Mouse (Mus musculus): ENCODE measurements at regions not wholly inside any gene's neighbourhood (a gene's known extent, or its start where the extent isn't known, plus 50 kb on each side); places are given as distances from the start of the nearest gene placed in this dataset.
"Not testable (repeated sequence)": the region's sequence is repeated elsewhere in the genome, so short reads cannot be mapped to it uniquely, and the experiment has no call there.

DNA sequence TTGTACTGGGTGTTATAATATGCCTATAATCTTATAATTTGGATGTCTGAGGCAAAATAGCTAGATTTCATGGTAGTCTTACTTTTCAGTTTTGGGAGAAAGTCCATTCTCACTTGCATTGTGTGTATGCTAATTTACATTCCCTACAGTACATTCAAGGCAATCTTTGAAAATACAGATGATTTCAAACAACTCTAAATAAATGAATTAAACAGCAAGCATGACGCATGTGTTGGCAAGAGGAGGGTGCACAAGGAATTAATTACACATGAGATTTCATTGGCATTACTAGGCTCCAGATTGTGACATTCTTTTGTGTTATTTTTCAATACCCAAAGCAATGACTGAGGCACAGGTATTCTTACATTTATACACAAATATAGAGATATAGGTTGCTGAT lies 495.2 kb upstream of the Cypt12 start:
- DNase-seq (ENCODE audit: low spot score in 2 of 2) = no peak

DNA sequence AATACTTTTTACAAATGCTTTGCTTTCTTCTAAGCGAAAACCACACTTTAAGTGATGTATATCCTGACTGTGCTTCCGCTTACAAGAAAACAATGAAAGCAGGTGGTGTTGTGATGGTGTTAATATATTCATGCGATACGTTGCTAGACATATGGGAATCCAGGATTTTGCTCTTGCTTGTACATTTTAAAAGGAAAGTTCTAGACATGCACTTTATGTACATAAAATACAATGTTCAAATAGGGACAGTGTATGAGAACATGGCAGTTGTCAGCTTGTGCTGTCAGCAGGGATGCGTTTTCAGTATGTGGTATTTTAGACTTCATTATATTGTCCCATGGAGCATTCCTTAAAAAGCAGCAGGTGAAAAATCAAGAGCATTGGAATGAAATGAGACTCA lies 487.7 kb upstream of the Cypt12 start:
- no peak for DNase-seq (ENCODE audit: low spot score in 2 of 2)

DNA sequence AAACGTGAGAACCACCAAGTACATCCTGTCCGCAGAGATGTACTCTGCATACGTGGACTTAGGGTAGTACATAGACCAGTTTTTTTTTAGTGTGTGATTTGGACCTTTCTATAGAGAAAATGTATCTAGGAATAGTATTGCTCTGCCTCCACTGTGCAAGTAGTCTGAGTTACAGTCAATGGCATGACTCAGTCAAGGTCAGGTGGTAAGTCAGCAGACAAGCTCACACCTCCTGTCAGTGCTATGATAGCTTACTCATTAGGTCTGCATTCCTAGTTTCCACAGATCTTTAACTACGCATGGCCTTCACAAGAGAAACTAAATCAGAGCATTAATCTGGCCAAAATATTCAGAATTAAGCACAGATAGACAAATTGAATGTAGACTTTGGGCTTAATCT lies 486.8 kb upstream of the Cypt12 start:
- no peak for DNase-seq (ENCODE audit: low spot score in 2 of 2)

DNA sequence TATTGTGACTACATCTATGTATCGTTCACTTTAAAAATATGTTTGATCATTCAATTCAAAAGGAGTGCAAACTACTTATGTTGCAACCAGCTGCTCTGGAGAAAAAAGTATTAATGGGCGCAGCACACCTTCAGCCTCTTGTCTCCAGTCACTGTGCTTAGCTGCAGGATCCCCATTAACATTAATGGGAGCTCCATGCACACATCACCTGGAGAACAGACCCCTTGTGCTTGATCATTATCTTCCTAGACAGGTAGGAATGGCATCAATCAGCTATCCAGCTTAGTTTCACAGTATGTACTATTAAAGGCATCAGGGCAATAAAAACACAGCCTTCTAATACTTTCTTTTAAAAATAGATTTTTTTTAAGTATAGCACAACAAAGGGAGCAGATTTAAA lies 474.4 kb upstream of the Cypt12 start:
- no peak for DNase-seq (ENCODE audit: low spot score in 2 of 2)

DNA sequence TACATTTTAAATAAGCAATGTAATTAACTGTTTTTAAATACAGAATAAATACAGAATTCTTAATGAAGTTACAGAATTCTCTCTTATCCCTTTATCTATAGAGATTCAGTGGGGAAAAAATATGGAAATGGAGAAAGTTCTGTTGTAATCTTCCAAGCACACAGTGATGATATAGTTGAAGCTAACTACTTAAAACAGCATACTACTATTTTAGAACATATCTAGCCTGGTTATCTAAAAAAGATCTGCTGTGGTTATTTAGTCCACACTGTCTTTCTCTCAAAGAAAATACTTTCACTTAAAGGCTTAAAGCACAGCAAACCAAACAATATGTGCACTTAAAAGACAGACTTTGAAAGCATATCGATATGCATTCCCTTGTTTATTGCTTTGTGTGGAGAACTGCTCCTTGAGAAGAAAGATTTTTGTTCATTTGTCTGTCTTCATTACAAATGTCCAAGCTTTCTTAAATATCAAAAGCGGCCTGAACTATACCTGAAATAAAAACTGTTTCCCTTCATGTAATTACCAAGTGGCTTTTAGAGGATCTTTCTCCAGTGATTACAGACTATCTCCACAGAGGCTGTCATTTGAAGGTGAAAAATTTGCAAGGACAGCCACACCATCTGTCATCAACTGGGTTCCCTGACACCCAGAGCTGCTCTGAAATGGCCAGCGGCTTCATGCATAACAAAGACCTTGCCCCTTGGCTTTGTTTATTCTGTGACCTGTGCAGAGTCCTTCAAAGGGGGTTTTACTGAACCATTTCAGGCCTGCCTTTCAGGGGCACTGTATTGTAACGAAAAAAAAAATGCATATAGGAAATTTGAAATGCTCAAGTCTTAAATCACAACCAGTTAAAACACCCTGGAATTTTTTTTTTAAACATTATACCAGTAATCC lies 458.7 kb upstream of the Cypt12 start:
- no peak for DNase-seq (ENCODE audit: low spot score in 2 of 2)

DNA sequence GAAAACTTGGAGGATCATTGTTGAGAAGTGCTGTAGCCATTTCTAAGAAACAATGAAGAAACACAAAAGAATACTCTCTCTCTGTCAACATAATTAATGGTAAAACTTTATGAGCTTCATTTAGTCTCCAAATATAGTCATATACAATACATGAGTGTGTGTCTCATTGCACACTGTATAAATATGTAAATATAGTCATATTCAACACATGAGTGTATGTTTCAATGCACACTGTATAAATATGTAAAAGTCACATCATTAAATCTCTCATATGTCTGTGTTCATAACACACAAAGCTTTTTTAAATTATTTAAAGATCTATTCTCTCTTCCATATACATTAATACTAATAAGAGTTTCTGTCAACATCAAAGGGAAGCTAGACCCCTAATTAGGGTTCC lies 457.6 kb upstream of the Cypt12 start:
- DNase-seq (ENCODE audit: low spot score in 2 of 2) = no peak

DNA sequence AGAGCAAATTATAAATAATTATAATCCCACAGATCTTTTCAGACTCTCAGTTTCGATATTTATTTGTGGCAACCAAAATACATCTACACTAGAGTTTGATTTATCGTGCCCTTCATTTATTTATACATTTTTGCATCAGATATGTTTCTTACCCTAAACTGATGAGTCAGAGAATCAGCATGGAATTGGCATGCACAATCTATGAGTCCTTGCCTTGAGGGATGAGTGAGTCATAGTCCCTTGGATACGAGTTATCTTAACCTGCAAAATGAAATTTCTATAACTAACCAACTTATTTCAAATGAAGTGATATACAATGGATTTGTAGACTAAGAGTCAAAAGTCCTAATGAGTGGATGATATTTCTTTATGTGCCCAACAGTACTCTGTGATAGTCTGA lies 449.9 kb upstream of the Cypt12 start:
- no peak for DNase-seq (ENCODE audit: low spot score in 2 of 2)

DNA sequence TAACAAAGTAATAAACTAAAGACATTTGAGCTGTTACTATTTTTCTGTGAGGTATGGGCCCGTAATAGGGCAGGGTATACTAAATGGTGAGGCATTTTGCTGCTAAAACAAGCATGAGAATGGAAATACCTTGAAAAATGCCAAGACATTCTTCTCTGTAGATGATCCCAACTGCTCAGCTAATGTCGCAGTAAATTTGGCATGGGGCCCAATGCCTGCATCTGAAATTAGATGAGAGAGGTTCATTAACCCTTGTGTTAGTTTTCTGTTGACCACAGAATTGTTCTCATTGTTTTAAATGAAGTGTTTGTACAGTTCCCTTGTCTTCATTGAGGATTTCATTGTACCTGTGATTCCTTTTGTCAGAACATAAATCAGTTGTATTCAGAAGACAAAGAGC lies 446.7 kb upstream of the Cypt12 start:
- no peak for DNase-seq (ENCODE audit: low spot score in 2 of 2)

DNA sequence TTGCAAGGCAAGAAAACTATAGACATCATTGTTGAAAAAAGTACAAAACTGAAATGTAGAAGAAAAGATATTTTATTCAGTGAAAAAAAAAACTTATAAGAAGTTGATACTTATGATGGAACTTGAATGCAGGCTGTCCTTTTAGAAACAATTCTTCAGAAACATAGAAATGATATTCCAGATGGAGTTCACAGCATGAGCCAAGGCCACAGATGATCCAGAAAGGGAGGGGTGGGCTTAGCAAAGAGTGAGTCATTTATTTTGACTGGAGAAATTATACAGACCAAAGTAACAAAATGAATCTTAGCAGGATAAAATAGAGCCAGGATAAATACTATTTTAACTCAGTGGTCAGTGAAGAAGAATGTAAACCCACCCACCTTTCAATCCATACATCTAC lies 406.9 kb upstream of the Cypt12 start:
- no peak for DNase-seq (ENCODE audit: low spot score in 2 of 2)

DNA sequence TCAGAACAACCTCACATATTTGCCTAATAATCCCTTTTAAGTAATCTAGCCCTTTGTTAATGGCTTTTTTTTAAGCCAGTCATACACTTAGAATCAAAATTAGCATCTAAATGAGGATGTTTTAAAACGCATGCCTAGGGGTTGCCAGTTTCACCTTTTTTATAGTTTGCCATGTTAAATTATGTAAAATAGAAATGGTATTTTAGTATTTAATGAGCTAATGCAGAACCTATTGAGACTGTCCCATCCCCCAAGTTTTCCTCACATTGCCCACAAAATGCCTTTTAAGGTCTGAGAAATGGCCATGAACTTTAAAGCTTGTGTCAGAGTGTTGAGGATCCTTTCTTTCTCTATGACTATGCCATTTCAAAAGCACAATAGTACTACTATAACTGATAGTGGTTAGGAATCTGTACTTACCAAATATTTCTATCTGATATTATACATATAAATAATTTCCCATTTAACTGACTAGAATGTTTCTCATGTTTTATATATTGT lies 400.6 kb upstream of the Cypt12 start:
- DNase-seq (ENCODE audit: low spot score in 2 of 2) = no peak

DNA sequence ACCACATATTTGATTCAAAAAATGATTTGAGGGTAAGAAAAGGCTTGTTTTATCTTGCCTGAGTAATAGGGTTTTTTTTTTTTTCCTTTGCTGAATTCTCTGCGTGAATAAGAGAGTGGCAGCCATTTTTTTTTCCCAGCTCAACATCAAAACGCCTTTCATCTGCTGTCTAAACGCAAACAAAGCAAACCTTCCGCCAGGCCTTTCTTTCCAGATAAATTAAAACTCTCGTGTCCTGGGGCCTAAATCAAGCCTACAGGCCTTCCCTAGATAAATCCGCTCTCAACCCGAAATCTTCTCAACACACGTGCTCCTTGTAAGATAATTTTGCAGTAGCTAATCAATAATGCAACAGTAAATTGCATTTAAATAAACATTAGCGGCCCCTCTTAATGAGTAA lies 365.7 kb upstream of the Cypt12 start:
- DNase-seq (ENCODE audit: low spot score in 2 of 2) = no peak

DNA sequence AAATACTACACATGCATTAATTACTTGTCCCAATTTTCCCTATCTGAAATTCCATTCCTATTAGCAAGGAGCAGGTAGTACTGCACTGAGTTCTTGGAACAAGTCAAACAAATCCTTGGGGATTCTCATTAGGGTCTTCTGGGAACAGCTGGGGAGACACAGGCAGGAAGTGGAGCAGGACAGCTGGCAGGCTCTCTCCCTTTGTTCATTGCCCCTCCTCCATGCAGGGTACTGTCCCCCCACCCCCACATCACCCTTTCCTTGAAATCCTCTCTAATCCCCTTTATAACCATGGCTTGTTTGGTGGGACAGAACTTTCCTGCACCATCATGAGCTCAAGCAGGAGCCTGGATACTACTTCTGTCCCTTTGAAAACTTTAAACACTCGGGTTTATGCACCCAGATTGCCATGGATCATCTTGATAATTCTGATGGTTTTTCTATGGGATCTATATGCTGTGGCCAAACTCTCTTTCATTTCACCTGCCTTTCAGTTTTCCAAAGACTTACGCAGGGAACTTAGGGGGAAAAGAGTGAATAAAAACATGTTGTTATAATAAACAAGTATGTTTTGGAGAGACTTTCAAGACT lies 358.2 kb upstream of the Cypt12 start:
- no peak for DNase-seq (ENCODE audit: low spot score in 2 of 2)

DNA sequence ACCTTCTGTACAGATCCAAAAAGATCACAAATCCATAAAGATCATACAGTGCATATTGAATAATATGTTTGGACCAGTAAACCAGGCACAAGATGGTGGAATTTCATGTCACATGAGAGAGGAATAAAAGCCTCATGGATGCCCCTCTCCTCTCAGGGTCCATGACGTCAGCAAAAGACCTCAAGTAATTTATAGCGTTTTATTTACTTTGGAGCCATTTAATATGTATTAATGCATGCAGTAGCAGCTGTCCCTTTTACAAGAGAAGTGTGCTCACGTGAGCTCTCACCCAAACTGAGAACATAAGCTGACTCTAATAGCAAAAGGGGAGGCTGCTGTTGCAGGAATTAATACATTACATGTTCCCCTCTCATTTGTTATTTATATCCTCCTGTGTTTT lies 355.7 kb upstream of the Cypt12 start:
- no peak for DNase-seq (ENCODE audit: low spot score in 2 of 2)

DNA sequence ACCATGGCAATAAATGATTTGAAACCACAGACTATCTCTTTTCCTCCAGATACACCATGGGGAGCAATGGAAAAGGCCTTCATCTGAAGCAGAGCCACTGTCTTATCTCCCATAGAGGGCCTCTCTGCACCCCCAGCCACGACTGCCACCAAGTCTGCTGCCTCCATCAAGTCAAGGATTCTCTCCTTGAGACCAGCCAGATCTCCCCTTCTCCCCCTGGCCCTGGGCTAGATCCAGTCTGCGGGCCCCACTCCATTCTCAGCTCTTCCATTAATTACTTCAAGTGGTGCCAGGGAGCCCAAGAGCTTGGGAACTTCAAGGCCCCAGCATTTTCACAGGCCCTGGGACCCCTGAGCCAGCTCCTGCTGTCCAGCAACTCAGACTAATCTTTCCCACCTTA lies 351.8 kb upstream of the Cypt12 start:
- DNase-seq (ENCODE audit: low spot score in 2 of 2) = no peak

DNA sequence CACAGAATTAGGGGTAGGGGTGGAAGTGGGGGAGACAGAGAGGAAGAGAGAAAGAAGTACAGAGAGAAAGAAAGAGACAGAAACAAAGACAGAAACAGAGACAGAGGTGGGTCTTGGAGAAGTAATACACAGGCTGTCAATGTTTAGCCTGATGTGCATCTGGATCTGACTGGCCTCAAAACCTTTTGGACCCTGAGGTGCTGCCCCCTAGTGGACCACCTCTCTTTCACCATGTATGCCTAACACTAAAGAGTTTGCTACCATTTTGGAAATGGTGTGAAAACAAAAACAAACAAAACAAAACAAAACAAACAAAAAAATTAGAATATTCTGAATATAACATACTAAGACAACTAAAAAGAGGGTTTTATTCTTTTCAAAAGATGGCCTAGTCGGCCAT lies 334.7 kb upstream of the Cypt12 start:
- no peak for DNase-seq (ENCODE audit: low spot score in 2 of 2)

DNA sequence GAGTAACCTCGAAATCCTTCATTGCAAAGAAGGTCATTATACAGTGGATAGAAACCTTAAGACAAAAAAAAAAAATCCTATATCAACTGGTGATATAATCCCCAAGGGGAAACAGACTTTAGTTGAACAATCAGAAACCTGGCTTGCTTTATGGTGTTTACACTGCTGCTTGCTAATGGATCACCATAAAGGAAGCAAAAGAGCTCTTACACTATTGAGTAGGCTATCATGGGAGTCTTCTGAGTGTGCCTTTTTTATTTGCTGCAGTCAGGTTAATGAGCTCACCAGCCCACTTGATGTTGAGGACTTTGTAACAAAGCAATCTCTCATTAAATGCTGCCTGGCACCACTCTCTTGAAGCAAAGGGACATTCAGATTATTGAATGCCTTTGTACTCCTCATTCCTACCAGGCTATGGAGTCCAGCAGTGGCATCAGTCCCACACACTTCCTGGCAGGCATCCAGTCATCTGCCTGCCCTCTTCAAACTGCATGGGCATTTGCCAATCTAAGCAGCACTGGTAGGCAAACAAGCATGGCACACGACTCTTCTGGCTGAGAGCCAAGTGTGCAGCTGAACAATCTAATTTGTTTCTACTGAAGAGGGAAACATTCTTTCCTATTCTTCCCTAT lies 331.7 kb upstream of the Cypt12 start:
- DNase-seq (ENCODE audit: low spot score in 2 of 2) = peak; percentile 79 to 84

DNA sequence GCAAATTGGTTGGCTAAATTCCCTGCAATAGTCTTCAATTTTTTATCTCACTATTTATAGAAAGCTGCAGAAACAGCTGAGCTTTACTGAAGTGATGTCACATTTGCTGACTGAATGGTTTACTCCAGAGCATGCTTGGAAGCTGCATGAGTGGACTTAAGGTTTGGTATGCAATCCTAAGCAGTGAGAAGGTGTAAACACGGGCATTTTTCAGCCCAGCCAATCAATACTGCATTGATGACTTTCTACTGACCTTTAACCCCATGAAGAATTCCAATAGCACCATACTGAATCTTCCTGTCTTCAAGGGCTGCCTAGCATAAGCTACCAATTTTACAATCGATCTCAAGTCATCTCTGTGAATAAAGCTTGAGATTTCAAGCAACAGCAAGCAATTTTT lies 328.7 kb upstream of the Cypt12 start:
- DNase-seq (ENCODE audit: low spot score in 2 of 2) = no peak

DNA sequence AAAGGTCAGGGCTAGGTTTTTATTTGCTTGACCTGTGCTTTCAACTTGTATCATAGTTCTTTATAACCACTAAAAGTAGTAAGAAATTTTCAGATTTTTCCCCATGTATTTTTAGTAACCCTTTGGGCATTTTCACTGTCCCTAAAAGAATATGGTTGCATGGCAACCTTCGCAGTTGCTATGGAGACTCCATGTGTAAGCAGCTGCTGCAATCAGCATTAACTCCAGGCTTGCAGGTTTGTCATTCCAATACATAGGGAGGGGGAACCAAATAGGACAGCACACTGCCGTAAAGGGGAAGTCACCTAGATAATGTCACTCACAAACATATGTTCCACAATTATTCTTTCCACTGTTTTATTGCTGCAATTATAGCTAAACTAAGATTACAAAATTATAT lies 328.3 kb upstream of the Cypt12 start:
- DNase-seq (ENCODE audit: low spot score in 2 of 2) = peak; percentile 78 to 92

DNA sequence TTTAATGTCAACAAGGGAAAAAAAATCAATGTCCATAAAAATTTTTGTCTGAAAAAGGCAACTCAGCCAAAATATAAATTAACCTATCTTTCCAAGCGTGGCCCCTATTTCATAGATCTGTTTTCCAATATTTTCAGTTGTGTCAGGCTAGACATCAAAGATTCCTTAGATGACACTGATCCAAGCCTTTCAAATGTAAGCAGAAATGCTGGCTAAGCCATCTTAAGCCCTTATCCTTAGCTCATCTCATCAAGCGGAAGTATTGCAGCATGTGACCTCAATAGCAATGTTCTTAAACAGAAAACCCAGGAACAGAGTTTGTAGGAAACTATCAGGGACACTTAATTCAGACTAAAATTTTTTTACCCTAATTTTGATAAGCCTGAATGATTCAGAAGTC lies 327.8 kb upstream of the Cypt12 start:
- no peak for DNase-seq (ENCODE audit: low spot score in 2 of 2)

DNA sequence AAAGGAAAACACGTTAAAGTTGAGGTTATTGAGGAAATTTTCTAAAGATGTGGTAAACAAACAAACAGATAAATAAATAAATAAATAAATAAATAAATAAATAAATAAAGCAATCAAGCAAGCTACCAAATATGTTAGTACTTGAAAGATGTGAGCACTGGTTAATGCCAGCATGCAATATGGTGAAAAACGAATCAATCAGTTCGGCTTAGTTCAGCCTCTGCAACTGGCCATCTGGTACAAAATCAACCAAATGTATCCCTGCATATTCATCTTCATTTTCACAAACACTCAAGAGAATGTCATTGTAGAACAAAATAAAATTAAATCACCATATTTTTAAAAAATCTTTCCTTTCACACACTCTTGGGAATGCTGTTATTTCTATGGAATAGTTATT lies 315.7 kb upstream of the Cypt12 start:
- no peak for DNase-seq (ENCODE audit: low spot score in 2 of 2)

DNA sequence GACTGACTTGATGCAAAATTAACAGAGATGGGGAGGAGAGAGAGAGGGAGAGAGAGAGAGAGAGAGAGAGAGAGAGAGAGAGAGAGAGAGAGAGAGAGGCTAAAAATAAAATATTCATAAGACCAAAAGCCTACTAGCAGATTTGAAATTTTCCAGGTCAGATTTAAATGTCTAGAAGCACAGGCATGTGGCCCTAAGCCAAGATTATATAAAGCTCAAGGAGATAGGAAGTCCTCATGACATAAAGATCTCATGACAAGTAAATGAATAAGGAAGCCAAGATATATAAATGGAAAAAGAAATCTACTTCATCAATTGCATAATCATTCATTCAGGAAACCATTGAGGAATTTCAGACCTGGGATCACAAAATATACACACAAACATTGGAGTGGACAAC lies 311.9 kb upstream of the Cypt12 start:
- DNase-seq (ENCODE audit: low spot score in 2 of 2) = no peak

DNA sequence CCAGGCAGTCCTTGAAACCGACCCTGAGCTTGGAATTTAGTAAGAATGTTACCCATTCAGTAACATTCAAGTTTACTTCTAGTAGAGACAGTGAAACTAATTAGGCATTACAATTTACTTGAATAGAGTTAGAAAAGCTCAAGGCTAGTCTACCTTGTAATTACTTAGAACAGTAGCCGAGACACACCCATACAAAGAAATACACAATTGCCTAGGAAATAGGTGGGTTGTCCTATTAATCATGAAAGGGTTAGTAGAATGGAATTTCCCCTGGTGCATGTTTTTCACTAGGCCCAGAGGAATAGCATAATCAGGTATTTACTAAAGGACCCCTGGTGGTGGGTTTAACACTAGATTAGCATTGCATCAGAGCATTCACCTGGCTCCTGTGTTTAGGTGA lies 288.2 kb upstream of the Cypt12 start:
- not testable (repeated sequence) for DNase-seq (ENCODE audit: low spot score in 2 of 2)

DNA sequence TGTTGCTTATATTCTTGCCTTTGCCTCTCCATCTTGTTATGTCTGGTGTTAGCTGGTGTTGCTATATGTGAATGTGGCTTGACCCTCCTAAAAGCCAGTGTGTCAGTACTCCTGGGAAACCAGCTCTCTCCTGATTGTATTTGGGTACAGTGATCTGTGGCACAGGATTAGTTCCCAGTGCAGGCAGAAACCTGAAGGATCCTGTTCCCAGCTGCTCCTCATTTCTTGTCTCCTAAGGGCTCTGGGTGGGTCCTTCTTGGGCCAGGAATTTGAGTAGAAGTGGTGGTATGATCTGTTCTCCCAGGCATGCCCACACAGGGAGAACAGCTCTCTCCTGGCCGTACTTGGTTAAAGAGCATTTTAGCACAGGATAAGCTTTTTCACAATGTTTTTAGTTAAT lies 286.2 kb upstream of the Cypt12 start:
- DNase-seq (ENCODE audit: low spot score in 2 of 2) = no peak
